Mouse (Mus musculus) left cerebral cortex, adult 11 months (tissue): ENCODE measurements around the gene Pdilt.
"Not testable (repeated sequence)": the region's sequence is repeated elsewhere in the genome, so short reads cannot be mapped to it uniquely, and the experiment has no call there.

Source experiments
- DNase-seq: peaks from one replicate; pipeline ENCODE4 v3.0.0; 2022; ENCODE audit warnings: low spot score

Gene Pdilt

DNA sequence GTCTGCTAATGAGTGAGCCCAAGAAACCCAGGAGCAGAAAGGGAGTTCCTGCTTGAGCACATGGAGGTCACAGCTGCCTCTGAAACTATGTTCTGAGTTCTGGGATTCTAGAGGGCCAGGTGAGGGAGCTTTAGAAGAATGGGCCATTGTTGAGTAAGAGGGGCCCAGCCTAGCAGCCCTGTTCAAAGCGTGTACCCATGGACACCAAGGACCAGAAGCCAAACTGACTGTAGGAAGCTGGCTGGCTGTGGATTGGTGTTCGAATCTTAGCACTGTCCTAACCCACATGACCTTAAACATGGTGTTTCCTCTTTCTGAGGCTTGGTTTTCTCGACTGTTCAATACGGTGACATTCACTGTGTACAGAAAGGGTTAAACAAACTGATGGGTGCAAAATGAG lies at the start of gene Pdilt:
Gene Pdilt, minus strand, starts transcription at position 101 of the 400 bp plus-strand sequence.
- DNase-seq: no peak

GRCm38 (mm10) chr7:119562476-119562875 lies 39.2 kb upstream of the Pdilt start:
- DNase-seq: not testable (repeated sequence)

GRCm38 (mm10) chr7:119561441-119561840 lies 38.2 kb upstream of the Pdilt start:
- DNase-seq: no peak

DNA sequence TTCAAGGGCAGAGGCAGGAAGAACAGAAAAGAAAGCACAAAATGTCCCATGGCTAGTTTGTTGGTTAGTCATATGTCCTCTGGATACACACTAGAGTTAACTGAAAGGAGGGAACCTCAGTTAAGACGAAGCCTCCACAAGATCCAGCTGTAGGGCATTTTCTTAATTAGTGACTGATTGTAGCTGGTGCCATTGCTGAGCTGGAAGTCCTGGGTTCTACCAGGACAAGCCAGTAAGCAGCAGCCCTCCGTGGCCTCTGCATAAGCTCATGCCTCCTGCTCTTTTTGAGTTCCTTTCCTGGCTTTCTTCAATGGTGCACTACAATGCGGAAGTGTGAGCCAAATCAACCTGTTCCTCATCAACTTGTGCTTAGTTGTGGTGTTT lies 37.2 kb upstream of the Pdilt start:
- no peak for DNase-seq

DNA sequence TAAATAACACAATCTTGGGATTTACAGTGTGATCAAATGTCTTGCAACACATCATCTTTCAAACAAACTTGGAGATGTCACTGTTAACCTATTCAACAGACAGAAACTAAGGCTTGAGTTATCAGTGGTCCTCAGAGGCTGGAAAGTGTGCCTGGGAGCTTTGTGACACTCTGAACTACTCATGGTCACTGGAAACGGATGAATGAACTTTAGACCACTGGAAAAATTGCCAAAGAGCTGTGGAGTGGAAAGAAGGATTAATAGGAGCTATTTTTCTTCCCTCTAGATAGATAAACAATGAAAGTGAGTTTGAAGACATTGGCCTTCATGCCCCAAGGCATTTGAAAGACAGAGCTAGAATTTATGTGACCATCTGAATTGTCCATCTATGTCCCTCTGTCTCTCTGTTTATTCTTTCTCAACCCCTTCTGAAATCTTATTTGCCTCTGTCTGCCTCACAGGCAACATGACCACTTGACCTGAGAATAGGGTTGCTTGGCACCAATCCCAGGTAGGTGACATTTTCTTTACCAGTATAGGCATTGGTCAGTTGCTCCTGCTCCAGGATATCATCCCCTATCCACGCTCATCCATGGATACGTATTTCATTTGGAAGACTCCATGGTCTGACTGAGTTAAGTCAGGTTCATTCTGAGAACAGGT lies 36.6 kb upstream of the Pdilt start:
- DNase-seq: no peak

DNA sequence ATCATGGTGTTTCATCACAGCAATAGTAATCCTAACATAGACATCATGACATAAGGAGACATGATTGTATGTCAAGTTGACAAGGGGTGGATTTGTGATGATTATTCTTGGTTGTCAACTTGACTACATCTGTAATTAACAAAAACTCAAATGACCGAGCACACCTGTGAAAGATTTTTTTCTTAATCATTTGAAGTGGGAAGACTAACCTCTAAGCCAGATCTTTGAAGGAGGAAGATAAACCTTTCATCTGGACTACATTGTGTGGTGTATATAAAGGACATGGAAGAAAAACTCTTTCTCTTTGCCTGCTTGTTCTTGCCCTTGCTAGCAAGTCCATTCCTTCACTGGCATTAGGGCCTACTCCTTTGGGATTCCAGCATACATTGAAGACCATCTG lies 30.8 kb upstream of the Pdilt start, which contains the start of gene Acsm2:
Gene Acsm2, plus strand, starts transcription at position 301 of the 400 bp plus-strand sequence.
- no peak for DNase-seq

GRCm38 (mm10) chr7:119550471-119551222 lies 27.4 kb upstream of the Pdilt start:
- DNase-seq: no peak

DNA sequence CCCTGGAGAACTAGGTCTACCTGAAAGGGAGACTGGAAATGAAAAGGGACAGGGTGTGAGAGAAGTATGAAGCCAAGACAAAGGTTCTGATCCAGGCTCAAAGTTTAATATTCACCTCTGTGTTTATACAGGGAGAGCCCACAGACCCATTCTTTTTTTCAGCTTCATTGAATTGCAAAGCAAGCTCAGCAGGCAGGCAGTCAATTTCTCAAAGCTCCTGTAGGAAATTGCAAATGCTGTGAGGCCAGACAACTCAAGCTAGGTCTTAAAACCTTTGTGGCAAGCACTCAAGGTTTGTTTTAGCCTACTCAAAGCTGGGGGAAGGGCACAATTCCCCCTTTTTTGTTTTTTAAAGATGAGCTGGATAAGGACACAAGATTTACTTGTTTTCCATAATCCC lies 22.3 kb upstream of the Pdilt start:
- no peak for DNase-seq

- no peak for DNase-seq
Observed at GRCm38 (mm10) chr7:119542445-119542844, 19.2 kb upstream of the Pdilt start.

- DNase-seq: no peak
Observed at GRCm38 (mm10) chr7:119534389-119534788, 11.1 kb upstream of the Pdilt start.

GRCm38 (mm10) chr7:119532924-119533323 lies 9.6 kb upstream of the Pdilt start:
- DNase-seq: no peak

DNA sequence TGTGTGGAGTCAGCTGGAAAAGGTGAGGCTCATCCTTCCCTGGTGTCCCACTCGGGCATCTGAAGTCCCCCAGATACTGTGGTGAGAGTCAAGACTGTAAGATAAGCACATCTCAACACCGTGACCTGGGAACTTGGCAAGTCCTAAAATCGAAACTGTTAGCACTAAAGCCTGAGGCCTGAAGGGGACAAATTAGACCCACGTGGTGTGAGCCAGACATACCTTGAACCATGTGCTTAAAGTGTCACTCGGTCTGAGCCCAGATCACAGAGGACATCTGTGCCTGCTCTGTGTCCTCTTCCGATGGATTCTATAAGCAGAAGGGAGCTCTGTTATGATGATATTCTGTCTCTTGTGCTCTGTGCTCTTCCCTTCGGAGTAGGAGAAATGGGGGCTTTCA lies 5.3 kb upstream of the Pdilt start:
- DNase-seq: no peak

GRCm38 (mm10) chr7:119527548-119527947 lies 4.3 kb upstream of the Pdilt start:
- no peak for DNase-seq

- DNase-seq: no peak
Observed at GRCm38 (mm10) chr7:119527135-119527534, 3.8 kb upstream of the Pdilt start.

GRCm38 (mm10) chr7:119526486-119526885 lies 3.2 kb upstream of the Pdilt start:
- no peak for DNase-seq

- no peak for DNase-seq
Observed at GRCm38 (mm10) chr7:119525881-119526281, 2.6 kb upstream of the Pdilt start.

GRCm38 (mm10) chr7:119522385-119522784 lies 904 bp downstream of the Pdilt start:
- DNase-seq: no peak

DNA sequence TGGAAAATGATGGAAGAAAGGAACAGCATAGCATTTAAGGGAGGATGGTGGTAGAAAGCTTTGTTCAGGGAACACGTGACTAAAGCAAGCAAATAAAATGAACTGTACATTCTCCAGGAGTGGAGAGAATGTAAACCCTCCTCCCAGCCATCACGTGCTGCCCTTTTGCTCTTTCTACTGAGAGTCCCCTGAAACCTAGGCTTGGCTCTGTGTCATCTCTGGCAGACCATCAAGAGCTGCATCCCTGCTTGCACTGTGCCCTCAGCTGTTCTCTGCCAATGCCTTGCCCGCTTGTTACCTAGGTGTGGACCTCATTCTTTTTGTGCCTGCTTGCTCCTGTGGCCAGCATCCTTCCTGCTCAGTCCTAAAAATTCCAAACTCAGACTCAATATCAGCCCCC lies 1.5 kb downstream of the Pdilt start:
- no peak for DNase-seq

DNA sequence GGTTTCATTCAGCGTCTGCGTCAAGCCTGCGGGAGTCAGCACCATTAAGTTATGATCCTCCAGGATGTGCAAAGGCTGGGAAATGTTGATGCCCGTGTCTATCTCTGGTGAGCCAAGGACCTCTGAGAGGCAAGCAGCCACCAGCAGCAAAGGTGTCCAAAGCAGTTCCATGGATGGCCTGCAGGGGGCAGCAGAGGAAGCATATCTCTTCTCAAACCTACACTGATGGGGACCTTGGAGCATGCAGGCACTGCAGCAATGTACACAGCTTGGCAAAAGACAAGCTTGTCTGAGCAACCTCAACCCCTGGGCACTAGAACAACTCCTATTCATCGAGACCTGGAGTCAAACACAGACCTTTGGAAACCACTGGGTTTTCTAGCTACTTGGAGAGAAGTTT lies 3.6 kb downstream of the Pdilt start:
- peak; percentile 66 for DNase-seq

- no peak for DNase-seq
Observed at GRCm38 (mm10) chr7:119519163-119519562, 4.1 kb downstream of the Pdilt start, which contains the start of gene Acsm5. Gene Acsm5, plus strand, starts transcription at chr7:119519463.

DNA sequence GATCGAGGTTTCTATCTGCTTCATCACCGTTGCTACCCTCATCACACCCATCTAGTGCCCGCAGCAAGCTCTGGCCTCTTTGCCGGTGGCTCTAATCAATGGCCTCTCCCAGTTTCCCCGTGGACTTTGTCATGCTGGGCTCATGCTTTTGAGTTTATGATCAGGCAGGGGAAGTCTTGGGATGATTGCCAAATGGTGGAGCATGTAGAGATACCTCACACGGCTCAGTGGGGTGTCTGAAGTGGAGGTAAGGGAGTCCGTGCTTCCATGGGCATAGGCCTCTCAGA lies 7.1 kb downstream of the Pdilt start:
- DNase-seq: no peak

GRCm38 (mm10) chr7:119515492-119516271 lies 7.6 kb downstream of the Pdilt start:
- DNase-seq: no peak

GRCm38 (mm10) chr7:119513056-119513455 lies 10.2 kb downstream of the Pdilt start:
- DNase-seq: no peak
